Mouse (Mus musculus) testis, adult 2 months (tissue): Measurements from ENCODE around the gene Camta2. TPM values are rescaled to one million over a fixed set of nuclear protein-coding genes. Genes with fewer than 3 reads are reported as not detected.

Experiments
- H3K27ac ChIP-seq: fragments of 200-500 bp; 2 replicates; pipeline ENCODE4 v1.5.1; 2012; ENCODE audit warnings: low read depth, low read length; ENCODE audit not compliant: control insufficient read depth, insufficient read depth
- H3K27me3 ChIP-seq: fragments of 200-500 bp; 2 replicates; pipeline ENCODE4 v1.6.1; 2012; ENCODE audit warnings: mild to moderate bottlenecking, low read length, moderate library complexity; ENCODE audit not compliant: control insufficient read depth, insufficient read depth
- H3K36me3 ChIP-seq: fragments of 200-500 bp; 2 replicates; pipeline ENCODE4 v1.6.1; 2012; ENCODE audit warnings: mild to moderate bottlenecking, low read length; ENCODE audit not compliant: control insufficient read depth, insufficient read depth
- H3K4me1 ChIP-seq: fragments of 200-500 bp; 2 replicates; pipeline ENCODE4 v1.6.1; 2012; ENCODE audit warnings: low read length; ENCODE audit not compliant: control insufficient read depth, insufficient read depth
- H3K4me3 ChIP-seq: fragments of 200-500 bp; 2 replicates; pipeline ENCODE4 v1.5.1; 2012; ENCODE audit warnings: low read depth, mild to moderate bottlenecking, low read length, moderate library complexity, mixed read lengths; ENCODE audit not compliant: control insufficient read depth
- CTCF ChIP-seq: fragments of 200-500 bp; IDR thresholded peaks from 2 replicates; pipeline ENCODE4 v1.5.1; 2012; ENCODE audit warnings: low read depth, mild to moderate bottlenecking, inconsistent platforms, low read length, moderate library complexity; ENCODE audit not compliant: control insufficient read depth, insufficient read depth, insufficient replicate concordance
- POLR2A ChIP-seq: fragments of 200-500 bp; IDR thresholded peaks from 2 replicates; pipeline ENCODE4 v1.6.1; 2012; ENCODE audit warnings: low read depth, mild to moderate bottlenecking, inconsistent platforms, low read length, moderate library complexity; ENCODE audit not compliant: control insufficient read depth
- polyA plus RNA-seq: library from polyadenylated mRNA; depleted of rRNA; stranded (reverse); fragments of >200 nt; gene quantifications from 2 replicates; pipeline ENCODE4 v1.2.3, GENCODE M21; 2012

The Camta2 gene
- polyA plus RNA-seq, 1 experiment, result 10.3 TPM

DNA sequence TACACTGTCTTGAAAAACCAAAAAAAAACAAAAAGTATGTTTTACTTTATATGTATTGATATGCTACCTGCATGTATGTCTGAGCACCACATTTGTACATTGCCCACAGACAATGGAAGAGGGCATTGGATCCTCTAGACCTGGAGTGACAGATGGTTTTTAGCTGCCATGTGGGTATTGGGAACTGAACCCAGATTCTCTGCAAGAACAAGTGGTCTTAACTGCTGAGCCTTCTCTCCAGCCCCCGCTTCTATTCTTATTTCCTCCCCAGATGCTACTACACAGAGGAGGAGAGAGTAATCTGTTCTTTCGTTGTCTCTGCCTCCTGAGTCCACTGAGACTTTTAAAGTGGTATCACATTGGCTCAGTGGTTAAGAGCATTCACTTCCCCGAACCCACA, 5.6 kb upstream of the Camta2 start:
- no peak overlapping the region for H3K27ac ChIP-seq
- no peak for TF ChIP-seq POLR2A
- TF ChIP-seq CTCF, result no peak
- no peaks in the 10 kb centered on the region for H3K36me3 ChIP-seq
- H3K4me3 ChIP-seq, result no peak overlapping the region
- H3K27me3 ChIP-seq, result no peaks in the 10 kb centered on the region
- H3K4me1 ChIP-seq, result peaks cover under 1% of the 10 kb centered on the region

DNA sequence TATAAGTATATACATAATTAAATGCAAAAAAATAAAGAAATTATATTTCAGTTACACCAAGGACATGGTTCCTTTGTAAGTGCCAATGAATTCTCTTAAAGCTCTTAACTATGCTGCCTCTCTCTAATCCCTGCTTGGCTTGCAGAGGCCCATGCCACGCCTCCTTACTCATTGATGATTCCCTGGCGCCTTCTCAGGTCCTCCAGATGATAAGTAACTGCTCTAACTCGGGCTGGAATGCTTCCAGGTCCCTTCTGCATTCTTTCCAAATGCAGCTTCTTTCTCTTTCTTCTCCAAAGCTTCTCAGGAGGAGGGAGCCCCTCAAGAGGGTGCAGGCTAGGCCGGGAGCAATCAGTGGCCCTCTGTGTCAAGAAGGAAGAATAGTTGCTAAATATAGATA, 1.7 kb upstream of the Camta2 start:
- no peaks in the 10 kb centered on the region for H3K36me3 ChIP-seq
- TF ChIP-seq POLR2A, result no peak
- no peak for TF ChIP-seq CTCF
- H3K27ac ChIP-seq, result no peak overlapping the region
- H3K27me3 ChIP-seq, result no peaks in the 10 kb centered on the region
- H3K4me1 ChIP-seq, result peaks cover 9% of the 10 kb centered on the region
- H3K4me3 ChIP-seq, result no peak overlapping the region

DNA sequence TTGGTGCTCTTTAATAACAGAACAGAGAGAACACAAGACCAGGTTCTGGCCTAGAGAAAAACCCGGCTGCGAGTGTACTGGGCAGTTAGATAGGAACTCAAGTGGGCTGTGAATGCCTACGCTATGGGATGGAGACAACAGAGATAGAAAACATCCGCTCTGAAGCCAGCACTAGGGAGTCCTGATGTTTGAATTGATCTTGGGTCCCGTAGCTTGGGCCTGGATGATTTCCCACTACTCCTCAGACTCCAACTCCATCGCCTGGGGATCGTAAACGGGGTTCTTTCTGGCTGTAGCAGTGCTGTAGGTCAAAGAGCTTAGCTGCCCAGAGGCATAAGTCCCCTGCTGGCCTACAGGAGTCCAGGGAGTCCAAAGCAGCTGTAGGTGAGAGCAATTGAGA, 467 bp upstream of the Camta2 start:
- Histone ChIP-seq H3K36me3 (no peaks in the 10 kb centered on the region), H3K27me3 (no peaks in the 10 kb centered on the region), H3K4me3 (peak overlapping the region; percentile 84), H3K4me1 (peaks cover 9% of the 10 kb centered on the region), H3K27ac (peak overlapping the region; percentile 3)
- TF ChIP-seq CTCF, result no peak
- no peak for TF ChIP-seq POLR2A

DNA sequence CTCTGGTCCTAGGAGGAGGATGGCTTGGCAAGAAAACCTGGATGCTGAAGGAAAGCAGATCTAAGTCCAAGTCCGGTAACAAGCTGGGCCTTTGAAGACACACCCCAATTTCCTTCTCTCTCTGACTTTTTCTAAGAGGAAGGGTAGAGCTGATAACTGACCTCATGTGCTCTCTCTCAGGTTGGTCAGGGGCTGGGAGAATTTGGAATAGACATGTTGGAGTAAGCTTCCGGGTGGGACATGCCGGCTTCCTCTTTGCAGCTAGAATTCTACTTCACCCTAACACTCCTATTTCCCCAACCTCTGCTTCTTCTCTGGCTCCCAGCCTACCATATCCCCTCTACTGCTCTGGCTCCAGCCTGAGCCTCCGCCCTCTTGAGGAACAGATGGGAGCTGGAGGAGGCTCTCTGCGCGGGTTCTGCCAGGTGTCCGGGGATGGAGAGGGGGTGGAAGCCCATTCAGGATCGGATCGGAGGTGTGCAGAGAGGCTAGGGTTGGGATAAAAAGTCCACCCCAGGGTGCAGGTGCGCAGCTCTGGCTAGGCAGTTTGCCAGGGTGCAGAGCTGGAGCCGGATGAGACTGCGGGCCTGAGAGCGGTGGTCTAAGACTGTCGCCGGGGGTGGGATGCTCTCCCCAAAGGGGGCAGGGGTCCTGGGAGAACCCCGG, 871 bp downstream of the Camta2 start:
- no peaks in the 10 kb centered on the region; the same call in 1 of the 2 replicates for H3K36me3 ChIP-seq
- peaks cover 9% of the 10 kb centered on the region for H3K4me1 ChIP-seq
- no peak for TF ChIP-seq CTCF
- no peak for TF ChIP-seq POLR2A
- H3K27ac ChIP-seq, result no peak overlapping the region
- no peaks in the 10 kb centered on the region for H3K27me3 ChIP-seq
- H3K4me3 ChIP-seq, result peak overlapping the region; percentile 84

DNA sequence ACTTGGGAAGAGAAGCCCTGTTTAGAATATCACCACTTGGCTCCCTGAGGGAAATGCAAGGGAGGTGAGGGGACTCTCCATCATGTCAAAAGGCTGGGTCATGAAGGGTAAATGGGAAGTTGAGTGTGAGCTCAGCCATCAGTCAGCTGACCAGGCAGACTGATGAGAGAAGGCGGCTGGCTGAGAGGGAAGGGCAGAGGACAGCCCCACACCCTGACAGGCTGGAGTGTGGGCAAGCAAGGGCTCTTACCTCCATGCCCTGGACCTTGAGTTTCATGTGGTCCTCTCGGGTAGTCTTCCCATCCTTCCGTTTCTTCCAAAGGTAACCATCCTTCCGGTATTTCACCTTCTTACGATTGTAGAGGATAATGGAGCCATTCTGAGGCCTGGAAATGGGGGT, 4.3 kb downstream of the Camta2 start:
- no peak for TF ChIP-seq CTCF
- no peak for TF ChIP-seq POLR2A
- Histone ChIP-seq H3K27me3 (no peaks in the 10 kb centered on the region), H3K27ac (no peak overlapping the region), H3K36me3 (no peaks in the 10 kb centered on the region; the same call in none of the 2 replicates), H3K4me3 (no peak overlapping the region), H3K4me1 (peaks cover 9% of the 10 kb centered on the region)

DNA sequence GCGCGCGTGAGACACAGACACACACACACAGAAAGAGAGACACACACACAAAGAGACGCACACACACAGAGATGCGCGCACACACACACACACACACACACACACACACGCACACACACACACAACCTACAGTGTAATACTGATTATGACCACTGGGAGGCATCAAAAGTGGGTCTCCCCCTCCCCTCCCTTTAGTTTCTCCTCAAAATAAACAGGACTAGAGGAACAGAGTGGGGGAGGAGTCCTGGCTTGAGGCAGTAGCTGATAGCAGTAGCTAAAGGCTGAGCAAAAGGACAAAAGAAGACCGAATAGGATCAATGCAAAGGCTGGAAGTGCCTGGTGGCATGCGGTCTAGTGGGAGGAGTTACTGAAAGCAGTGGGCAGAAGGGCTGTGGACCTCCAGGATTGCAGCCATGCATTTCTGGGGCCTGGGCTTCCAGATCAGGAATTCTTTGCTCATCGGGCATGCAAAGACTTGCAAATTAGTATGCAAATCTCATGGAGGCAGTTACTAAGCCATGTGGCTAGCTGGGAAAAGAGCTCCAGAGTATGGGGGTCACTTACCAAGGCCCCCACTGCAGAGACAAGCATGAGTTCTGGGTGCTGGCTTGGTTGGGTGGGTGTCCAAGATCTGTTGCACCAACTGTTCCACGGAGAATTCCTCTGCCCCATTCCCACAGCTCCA, 5.9 kb downstream of the Camta2 start:
- Histone ChIP-seq H3K27me3 (no peaks in the 10 kb centered on the region), H3K4me1 (peaks cover under 1% of the 10 kb centered on the region; the same call in 1 of the 2 replicates), H3K36me3 (no peaks in the 10 kb centered on the region; the same call in none of the 2 replicates), H3K4me3 (no peak overlapping the region), H3K27ac (no peak overlapping the region)
- TF ChIP-seq CTCF (0 out of 2 replicates have a peak, but pooled peaks have one; percentile 12), POLR2A (no peak)

DNA sequence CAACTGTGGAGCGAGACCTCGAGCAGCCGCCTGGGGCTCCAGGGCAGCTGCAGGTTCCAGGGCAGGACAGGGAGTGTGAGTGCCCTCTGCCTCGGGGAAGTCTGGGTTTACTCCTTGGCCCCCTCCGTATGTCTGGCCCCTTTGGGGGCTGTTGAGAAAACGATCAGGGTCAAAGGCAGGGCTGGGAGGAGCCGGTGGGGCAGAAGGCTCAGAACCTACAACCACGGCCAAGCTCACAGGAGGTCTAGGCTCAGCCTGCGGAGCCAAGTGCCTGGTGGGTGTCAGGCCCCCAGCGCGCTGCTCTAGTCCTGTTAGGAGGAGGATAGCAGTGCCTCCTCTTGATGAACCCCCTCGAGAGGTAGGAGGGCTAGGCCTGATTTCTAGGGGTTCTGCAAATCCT, 6.7 kb downstream of the Camta2 start:
- Histone ChIP-seq H3K27me3 (no peaks in the 10 kb centered on the region), H3K27ac (no peak overlapping the region), H3K36me3 (no peaks in the 10 kb centered on the region; the same call in none of the 2 replicates), H3K4me1 (no peaks in the 10 kb centered on the region; the same call in 1 of the 2 replicates), H3K4me3 (no peak overlapping the region)
- TF ChIP-seq CTCF, result no peak
- no peak for TF ChIP-seq POLR2A
